Mouse (Mus musculus) splenic B cell, adult 2 months (primary cell): Measurements from ENCODE around the gene Psg16.

Experiments used
- DNase-seq: peaks from one replicate; pipeline ENCODE4 v3.0.0-alpha.2; 2011; ENCODE audit warnings: low read depth, low spot score
- H3K27me3 ChIP-seq: 2 replicates; pipeline ENCODE4 v1.6.1; 2012; ENCODE audit warnings: mild to moderate bottlenecking, low read length, moderate library complexity, mixed read lengths; ENCODE audit not compliant: control insufficient read depth, poor library complexity, insufficient read depth, severe bottlenecking
- H3K36me3 ChIP-seq: 2 replicates; pipeline ENCODE4 v1.6.1; 2012; ENCODE audit warnings: mild to moderate bottlenecking, low read length, moderate library complexity, mixed read lengths; ENCODE audit not compliant: control insufficient read depth, poor library complexity, insufficient read depth, severe bottlenecking

Psg16 gene

DNA sequence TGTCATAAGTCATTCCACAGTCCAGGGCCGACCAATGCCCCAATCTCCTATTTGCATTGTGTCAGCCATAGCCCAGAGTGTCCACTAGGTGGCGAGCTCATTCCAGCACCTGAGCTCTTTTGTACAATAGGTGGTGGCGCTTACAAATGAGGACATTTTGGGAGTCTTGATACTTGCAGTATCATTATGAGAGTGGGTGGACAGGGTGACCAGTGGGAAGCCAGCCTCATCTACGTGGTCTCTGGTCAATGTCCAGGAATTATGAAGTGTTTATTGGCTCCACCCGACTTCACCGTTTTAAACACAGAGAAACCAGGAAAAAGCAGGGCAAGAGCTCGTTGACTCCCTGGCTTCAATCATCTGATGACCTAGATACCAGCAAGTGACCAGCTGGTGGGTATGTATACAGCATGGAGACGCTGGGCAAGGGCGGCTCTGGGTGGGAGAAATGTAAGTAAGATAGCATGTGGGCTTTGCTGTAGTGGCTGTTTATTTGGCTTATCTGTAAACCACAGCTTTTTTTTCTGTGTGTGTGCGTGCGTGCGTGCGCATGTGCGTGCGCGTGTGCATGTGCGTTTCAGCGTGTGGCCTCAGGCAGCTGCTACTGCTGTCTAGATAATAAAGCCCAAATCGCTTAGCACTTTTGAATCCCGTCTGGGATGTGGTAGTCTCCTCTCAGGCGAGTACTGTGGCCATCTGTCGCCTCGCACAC, at the start of gene Psg16:
TSS of gene Psg16 (plus strand) at position 137 of the 712 bp plus-strand sequence.
- DNase-seq, result peak; percentile 73
- no peaks in the 10 kb centered on the region for H3K36me3 ChIP-seq
- no peaks in the 10 kb centered on the region for H3K27me3 ChIP-seq

DNA sequence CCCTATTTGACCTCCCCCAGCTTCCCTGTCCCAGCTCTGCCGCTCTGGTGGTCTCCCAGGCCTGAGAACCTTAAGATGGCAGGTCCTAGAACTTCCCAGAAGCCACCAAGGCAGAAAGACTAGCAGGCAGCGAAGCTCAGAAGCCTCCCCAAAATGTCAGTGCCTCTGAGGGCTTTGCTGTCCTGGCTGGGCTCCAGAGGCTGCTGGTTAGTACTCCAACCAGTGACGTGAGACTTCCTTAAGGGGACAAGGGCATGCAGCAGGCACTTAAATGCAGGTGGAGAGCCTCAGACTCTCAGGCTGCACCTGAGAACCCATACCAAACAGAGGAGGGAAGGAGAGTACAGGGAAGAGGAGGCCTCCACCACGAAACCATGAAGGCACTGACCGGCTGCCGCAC, 49.7 kb upstream of the Psg16 start:
- no peaks in the 10 kb centered on the region for H3K27me3 ChIP-seq
- DNase-seq, result peak; percentile 14
- peaks cover 5% of the 10 kb centered on the region for H3K36me3 ChIP-seq

DNA sequence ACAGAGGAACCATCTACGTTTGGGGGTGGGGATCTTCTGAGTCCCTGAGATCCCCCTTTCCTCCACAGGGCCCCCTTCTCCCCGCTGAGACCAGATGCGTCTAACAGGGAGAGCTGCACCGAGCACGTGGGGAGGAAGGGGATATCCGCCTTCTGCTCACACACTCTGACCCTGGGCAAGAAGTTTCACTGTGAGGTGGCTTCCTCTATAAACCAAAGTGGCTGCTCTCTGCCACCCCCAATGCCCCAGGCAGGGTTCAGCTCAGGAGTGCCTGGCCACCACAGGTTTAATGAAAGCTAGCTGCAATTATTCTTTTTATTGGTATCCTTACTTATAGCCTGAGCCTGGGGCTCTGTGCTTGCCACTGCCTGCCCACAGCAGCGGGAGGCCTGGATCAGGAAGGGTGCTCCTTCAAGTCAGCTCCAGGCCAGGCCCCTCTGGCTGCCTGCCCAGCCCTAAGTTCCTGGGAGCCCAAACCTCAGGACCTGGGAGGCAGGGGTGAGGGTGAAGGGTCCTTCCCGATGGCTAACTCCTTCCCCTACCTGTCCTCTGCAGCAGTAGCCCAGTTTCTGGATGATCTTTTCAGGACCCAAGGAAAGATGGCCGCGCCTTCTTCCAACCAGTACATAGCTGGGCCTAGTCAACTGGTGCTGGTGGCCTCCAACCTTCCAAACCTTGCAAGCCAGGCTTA, 48.9 kb upstream of the Psg16 start:
- DNase-seq, result peak; percentile 72
- H3K27me3 ChIP-seq, result no peaks in the 10 kb centered on the region
- H3K36me3 ChIP-seq, result peaks cover 5% of the 10 kb centered on the region

DNA sequence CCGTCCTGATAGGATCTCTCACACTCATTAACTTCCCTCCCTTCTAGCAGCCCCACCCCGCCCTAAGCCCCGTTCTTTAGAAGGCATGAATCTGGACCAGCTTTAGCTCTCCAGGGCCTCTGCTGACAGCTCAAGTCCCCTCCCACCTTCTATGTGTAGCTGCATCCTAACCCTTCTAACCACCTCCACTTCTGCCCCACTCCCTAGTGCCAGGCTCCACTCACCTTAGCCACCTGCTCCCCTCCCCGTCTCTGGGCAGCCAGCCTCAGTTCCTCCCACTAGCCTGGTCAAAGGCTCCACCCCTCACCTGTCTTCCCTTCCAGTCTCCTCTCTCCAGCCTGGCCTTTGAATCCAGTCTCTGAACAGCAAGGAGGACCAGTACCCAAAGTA, 48.3 kb upstream of the Psg16 start:
- H3K36me3 ChIP-seq, result 0 out of 2 replicates have a peak, but pooled peaks cover 2% of the 10 kb centered on the region
- no peaks in the 10 kb centered on the region for H3K27me3 ChIP-seq
- DNase-seq, result peak; percentile 12

DNA sequence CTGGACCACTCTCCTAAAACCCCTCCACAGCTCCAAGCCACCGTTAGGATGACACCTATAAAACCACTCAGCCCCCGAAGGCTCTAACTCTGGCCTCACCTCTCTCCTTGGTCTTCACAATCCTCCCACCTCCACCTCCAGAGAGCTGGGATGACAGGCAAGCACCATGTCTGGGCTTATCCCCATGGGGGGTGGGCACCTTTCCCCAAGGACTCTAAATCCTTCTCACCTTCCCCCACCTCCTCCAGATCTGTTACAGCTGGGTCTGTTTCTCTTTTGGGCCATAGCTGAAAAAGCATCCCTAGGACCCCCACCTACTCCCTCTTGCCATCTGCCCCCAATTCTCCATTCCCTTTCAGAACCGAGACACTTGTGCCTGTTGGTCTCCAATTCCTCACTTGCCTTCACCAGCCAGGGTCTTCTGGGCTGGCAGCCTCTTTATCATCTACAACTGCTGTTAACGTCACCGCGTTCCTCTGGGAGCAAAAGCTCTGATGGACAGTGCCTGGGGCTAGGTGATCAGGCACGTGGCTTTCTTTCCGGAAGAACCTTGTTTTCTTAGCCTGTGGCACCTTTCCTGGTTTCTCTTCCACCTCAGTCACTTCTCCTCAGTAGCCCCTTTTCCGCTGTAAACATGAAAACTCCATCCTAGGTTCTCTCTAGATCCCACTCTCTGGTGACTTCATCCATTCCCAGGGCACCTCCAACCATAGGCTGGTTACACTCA, 47.8 kb upstream of the Psg16 start:
- DNase-seq, result no peak
- no peaks in the 10 kb centered on the region for H3K27me3 ChIP-seq
- 0 out of 2 replicates have a peak, but pooled peaks cover 2% of the 10 kb centered on the region for H3K36me3 ChIP-seq

DNA sequence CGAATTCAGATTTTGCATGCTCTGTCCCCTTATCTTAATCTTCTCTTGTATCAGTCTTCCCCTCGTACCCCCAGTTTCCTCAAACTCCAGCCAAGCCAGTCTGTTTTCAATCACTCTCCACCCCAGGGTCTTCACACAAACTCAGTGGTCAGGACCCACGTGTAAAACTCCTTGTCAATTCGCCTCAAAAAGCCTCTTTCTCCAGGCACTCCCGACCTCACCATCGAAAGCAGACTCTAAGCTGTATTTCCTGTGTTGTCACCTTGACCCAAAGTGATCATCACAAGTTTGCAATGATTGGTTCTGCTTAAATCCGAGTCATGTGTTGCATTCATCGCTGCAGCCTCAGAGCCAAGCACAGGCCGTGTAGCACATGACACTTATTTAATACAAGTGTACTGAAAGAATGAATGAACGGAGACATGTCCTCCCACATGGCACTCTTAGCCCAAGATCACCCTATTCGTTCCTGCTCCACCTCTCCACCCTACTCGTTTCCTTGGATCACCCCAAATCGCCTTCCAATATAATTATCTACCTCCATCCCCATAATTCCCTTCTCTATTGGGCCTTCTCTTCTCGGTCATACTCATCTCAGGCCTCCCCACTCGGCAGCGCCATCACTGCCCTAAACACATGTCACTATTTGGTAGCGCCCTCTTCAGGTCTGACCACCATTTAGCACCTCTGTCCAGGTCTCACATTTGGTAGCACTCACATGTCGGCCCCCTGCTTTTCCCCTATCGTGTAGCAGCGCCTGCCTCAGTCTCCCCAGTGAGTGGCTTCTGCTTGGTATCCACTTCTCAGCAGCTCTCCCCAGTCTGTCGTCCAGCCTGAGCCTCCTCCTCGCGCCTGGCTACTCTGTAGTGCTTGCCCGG, 46.9 kb upstream of the Psg16 start:
- Histone ChIP-seq H3K27me3 (no peaks in the 10 kb centered on the region), H3K36me3 (no peaks in the 10 kb centered on the region)
- DNase-seq, result peak; percentile 73

DNA sequence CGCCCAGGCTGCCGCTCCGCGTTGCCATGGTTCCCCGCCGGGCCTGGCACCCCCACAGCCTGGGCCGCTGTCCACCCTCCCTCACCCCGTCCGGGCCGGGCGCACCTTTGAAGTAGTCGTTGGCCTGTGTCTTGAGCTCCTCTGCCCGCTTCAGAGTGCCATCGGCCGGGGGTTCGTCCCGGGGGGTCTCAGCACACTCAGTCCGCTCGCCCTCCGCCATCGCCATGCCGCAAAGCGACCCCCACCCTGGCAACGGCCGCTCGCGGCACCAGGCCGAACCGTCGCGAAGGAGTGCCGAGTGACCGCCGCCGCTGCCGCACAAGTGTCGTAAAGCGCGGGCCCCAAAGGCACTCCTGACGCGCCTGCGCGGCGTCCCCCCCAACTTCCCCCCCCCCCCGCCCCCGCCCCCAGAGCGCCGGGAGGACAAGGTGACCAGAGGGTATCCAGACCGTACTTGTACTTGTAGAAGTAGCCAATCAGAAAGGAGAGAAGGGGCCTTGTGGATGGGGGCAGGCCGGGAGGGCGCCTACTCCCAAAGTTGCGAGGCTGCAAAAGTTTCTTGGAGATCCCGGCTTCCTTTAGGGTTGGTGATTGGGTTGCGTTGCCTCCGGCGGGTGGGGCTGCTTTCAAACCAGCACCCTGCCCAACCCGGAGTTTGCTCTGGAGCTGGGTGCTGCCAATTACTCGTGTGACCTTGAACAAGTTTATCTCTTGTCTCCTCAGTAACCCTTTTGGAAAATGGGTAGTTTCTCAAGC, 46.1 kb upstream of the Psg16 start, which contains the start of gene Ppp5c:
TSS of gene Ppp5c (minus strand) at position 337 of the 756 bp plus-strand sequence.
- DNase-seq, result peak; percentile 85
- Histone ChIP-seq H3K27me3 (no peaks in the 10 kb centered on the region), H3K36me3 (no peaks in the 10 kb centered on the region)

DNA sequence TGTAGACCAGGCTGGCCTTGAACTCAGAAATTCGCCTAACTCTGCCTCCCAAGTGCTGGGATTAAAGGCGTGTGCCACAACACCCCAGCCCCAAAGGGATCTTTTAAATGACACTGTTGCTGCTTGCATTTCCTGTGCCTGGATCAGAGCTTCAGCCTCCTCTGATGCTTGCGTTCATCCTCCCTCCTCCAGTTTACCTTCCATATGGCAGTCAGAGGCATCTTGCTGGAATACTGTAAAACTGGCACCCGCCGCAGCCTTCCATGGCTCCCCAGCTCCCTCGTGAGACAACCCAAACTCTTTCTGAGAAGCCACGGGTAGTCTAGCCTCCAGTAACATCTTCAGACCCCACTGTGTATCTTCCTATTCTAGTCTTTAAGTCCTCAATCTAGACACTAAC, 44.9 kb upstream of the Psg16 start:
- no peaks in the 10 kb centered on the region for H3K36me3 ChIP-seq
- H3K27me3 ChIP-seq, result no peaks in the 10 kb centered on the region
- DNase-seq, result no peak

DNA sequence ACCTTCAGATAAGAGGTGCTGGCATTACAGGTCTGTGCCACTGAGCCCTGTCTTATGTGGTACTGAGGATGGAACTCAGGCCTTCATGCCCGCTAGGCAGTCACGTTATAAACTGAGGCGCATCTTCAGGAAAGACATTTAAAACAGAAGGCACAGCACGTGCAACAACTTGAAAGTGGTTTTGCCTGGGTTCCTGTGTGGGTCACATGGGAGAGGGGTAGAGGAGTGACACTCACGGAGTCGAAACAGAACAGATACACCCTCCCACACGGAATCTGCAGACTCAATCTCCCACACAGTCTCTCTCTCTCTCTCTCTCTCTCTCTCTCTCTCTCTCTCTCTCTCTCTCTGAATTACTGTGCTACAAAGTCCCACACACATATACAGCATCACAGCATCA, 43.6 kb upstream of the Psg16 start:
- no peaks in the 10 kb centered on the region for H3K36me3 ChIP-seq
- no peak for DNase-seq
- H3K27me3 ChIP-seq, result no peaks in the 10 kb centered on the region

DNA sequence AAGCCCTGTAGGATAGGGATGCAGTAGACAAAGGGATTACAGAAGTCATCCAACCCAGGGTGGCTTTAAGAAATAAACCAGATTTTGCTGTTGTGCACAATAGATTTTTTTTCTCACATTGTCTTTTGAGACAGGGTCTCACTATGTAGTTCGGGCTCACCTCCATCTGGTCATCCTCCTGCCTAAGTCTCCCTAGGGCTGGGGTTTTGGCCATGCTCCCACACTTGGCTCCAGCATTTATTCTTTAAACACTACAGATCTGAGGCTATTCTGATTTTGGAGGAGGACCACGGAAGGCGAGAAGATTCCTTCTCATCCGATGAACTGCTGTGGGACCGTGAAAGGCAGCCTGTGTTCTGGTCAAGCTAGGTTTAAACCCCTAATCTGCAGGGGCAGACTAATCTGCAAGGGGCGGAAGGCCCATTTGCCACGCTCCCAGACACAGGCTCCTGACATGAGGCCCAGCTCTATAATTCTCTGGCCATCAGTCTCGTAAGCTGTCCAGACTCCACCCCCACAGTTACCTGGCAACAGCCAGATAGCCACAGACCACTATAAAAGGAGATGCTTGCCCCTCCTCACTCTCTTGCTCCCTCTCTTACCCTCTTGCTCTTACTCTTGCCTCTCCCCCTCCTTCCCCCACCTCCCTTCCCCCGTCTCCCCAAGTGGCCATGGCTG, 35.7 kb upstream of the Psg16 start:
- no peaks in the 10 kb centered on the region for H3K27me3 ChIP-seq
- DNase-seq, result no peak
- H3K36me3 ChIP-seq, result no peaks in the 10 kb centered on the region

DNA sequence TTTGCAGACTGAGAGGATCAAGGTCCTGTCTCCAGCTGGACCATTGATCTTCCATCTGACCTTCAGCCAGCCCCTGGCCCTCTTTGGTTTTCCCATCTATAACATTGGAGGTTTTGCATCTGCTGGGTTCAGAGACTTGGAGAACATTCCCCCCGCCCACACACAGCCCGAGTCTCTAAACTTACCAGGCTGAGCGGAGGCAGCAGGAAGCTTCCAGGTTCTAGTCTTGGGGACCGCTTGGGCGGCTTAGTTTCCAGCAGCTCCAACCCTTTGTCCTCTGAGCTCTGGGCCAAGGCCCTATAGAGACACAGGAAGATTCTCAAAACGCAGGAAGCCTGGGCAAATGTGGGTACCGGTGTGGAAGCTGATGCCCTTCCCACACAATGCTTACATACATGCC, 34.5 kb upstream of the Psg16 start:
- no peak for DNase-seq
- Histone ChIP-seq H3K36me3 (no peaks in the 10 kb centered on the region), H3K27me3 (no peaks in the 10 kb centered on the region)

DNA sequence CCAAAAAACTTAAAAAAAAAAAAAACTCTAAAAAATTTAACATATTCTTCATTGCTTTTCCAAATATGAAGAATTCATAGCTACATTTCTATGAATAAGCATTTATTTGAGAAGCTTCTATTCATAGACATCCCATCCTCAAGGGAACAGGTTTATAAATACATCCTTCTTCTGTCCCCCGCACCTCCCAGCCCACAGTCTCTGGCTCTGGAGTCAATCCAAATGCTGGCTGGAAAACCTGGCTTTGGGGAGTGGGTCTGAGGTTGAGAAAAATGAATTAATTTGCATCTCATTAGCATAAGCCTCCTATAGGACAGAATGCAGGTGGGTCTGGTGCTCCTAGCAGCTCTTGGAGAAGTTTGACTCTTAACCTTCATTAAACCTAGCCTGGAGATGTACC, 28.1 kb upstream of the Psg16 start:
- DNase-seq, result no peak
- Histone ChIP-seq H3K27me3 (no peaks in the 10 kb centered on the region), H3K36me3 (no peaks in the 10 kb centered on the region)

DNA sequence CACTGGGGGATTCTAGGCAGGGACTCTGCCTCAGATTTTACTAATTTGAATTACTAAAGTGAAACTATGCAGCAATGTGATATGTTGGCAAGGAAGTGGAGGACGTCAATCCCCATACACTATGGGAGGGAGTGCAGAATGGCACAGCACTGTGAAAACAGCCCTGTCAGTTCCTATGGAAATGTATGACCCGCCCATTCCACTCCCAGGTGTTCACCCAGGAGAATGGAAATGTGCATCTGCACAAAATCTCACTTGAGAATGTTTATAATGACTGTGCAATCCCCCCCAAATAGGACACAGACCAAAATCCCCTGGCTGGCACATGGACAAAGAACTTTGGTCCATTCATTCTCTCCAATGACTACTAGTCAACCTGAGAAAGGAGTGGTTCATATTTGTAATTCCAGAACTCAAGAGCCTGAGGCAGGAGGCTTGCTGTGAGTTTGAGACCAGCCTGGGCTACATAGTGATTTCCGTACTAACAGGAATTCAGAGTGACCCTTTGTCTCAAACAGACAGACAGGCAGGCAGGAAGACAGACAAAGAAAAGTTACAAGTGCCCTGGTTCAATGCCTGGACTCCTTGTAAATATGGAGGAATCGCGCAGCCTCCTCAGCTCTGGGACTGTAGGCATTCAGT, 26.7 kb upstream of the Psg16 start:
- no peaks in the 10 kb centered on the region for H3K27me3 ChIP-seq
- no peaks in the 10 kb centered on the region for H3K36me3 ChIP-seq
- no peak for DNase-seq
